Mouse (Mus musculus) G1E (cell line): Measurements from ENCODE around the gene Slc35a5.

Experiments used
- CTCF ChIP-seq: IDR thresholded peaks from 2 replicates; pipeline ENCODE4 v1.5.1; 2012; ENCODE audit warnings: low read depth, low read length, inconsistent platforms, mixed read lengths
- GATA1 ChIP-seq: IDR thresholded peaks from 2 replicates; pipeline ENCODE4 v1.6.1; 2012; ENCODE audit warnings: borderline replicate concordance, low read length, inconsistent platforms, mixed read lengths
- GATA2 ChIP-seq: IDR thresholded peaks from 2 replicates; pipeline ENCODE4 v1.6.1; 2012; ENCODE audit warnings: low read depth, low read length, inconsistent platforms, borderline replicate concordance
- POLR2AphosphoS5 ChIP-seq: IDR thresholded peaks from 2 replicates; pipeline ENCODE4 v1.6.1; 2012; ENCODE audit warnings: low read depth, low read length, inconsistent platforms; ENCODE audit not compliant: insufficient replicate concordance

- TF ChIP-seq CTCF (no peak), POLR2AphosphoS5 (no peak), GATA2 (no peak), GATA1 (no peak)
These were observed 847 bp upstream of the Slc35a5 start for GRCm38 (mm10) chr16:45159389-45159716.
